Mouse (Mus musculus): ENCODE measurements around the gene 2200002J24Rik.

2200002J24Rik gene

DNA sequence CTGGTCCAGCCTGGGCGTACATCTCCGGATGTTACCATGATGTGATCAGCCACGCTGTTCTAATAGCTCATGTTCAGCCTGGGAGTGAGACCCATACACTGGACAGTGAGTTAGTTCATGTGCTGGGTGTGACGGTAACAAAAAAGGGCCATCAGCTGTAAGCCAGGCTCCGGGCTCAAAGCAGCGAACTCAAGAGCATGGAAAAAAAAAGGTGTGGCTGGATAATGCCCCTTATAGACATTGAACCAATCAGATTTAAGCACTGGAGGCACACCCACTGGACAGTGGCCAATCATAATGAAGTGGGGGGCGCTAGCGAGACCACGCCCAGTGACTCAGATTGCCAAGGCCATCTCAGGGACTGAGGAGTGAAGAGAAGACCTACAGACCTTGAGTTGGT lies at the start of gene 2200002J24Rik:
2200002J24Rik (plus strand) TSS at position 338 of the 400 bp plus-strand sequence.
- no peak for DNase-seq

GRCm38 (mm10) chr7:30649591-30650540 lies 48.9 kb upstream of the 2200002J24Rik start, which contains the start of gene Rbm42:
Gene Rbm42, minus strand, starts transcription at chr7:30650317.
- DNase-seq, result peak; percentile 99 to 100

DNA sequence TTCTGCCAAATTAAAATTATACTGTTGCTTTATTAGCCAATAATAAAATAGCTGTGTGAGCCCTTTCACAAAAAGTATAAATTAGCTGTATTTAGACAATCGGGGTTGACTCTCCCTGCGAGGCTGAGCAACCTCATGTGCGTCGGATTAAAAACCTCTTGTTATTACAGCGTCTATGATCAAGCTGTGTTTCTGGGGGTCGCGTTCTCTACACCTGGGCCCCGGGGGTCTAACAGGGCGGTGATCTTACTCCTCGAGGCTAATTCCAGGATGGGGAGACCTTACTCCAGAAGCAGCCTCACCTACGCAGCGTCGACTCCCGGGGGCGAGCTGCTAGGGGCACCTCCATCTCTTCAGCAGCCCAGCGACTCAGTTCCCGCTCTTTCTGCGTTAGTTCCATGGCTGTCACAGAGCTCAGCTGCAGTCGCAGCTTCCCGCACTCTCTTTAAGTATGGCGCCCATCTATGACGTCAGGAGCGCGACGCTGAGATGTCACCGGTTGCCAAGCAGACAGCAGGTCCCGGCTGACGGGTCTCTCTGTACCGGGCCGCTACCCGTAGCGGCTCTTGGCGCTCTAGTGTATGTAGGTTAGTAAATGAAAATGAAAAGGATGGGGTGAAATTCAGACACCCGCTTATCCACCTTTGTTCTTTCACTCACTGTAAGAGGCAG lies 34.1 kb upstream of the 2200002J24Rik start, which contains the start of gene Haus5:
Haus5 (minus strand) TSS at position 466 of the 672 bp plus-strand sequence.
- DNase-seq, result peak; percentile 94

DNA sequence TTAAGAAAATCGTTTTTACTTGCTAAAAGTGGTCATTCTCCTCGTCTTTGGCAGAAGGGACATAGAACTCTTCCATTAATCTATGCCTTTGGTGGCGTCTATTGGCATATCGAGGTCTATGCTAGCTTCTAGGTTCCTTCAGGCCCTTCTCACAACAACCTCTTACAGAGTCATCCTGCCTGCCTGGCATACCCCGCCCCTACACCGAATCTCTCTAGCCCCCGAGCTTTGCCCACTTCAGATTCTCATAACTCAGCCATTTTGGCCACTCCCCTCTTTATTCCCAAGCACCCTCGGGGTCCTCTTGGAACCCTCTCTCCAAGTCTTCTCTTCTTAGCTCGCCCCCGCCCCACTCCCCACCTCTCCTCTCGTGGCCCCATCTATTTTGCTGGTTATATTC lies 33.4 kb upstream of the 2200002J24Rik start:
- peak in 1 of 2 experiments; percentile 32 for DNase-seq

- DNase-seq, result peak in 1 of 2 experiments; percentile 16
These were observed 29.5 kb upstream of the 2200002J24Rik start for GRCm38 (mm10) chr7:30669229-30669628.

DNA sequence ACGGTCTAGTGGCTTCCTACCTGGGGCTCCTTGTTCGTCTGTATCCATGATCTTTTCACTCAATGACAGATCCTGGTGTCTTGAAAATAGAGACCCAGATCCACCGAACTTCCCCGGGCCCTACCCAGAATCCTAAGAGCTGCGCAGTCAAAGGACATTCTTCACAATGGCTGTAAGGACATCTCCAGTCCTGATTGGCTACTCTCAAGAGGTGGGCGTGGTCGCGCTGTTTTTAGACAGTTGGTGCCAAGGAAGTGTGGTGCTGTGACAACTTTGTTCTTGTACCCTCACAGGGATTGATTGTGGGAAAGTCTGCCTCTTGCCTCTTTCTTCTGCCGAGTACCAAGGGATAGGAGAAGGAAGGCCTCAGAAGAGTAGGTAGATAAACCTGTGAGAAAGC lies 27.2 kb upstream of the 2200002J24Rik start, which contains the start of gene Pmis2:
Pmis2 (minus strand) TSS at position 126 of the 400 bp plus-strand sequence.
- no peak for DNase-seq

DNA sequence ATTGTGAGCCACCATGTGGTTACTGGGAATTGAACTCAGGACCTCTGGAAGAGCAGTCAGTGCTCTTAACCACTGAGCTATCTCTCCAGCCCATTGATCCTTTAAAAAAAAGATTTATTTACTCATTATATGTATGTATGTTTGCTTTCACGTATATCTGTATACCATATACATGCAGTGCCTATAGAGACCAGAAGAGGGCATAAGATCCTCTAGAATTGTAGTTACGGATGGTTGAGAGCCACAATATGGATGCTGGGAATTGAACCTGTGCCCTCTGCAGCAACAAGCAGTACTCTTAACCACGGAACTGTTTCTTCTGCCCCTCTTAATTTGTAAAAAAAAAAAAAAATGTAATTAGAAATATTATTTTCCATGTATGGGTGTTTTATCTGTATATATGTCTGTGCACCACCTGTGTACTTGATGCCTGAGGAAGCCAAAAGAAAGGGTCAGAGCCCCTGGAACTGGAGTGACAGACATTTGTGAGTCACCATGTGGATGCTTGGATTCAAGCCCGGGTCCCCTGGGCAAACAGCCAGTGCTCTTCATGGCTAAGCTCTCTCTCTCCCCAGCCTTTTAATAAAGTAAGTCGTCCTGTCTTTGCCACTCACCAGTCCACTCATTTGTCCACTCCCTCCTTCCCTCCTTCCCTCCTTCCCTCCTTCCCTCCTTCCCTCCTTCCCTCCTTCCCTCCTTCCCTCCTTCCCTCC lies 20.3 kb upstream of the 2200002J24Rik start:
- peak in 1 of 2 experiments; percentile 19 for DNase-seq

GRCm38 (mm10) chr7:30681897-30682296 lies 16.8 kb upstream of the 2200002J24Rik start:
- no peak for DNase-seq

GRCm38 (mm10) chr7:30683425-30683824 lies 15.3 kb upstream of the 2200002J24Rik start:
- no peak for DNase-seq

GRCm38 (mm10) chr7:30688325-30688724 lies 10.4 kb upstream of the 2200002J24Rik start:
- no peak for DNase-seq

- no peak for DNase-seq
These were observed 625 bp upstream of the 2200002J24Rik start for GRCm38 (mm10) chr7:30698101-30698500.

- DNase-seq, result no peak
These were observed 7.6 kb downstream of the 2200002J24Rik start for GRCm38 (mm10) chr7:30706214-30706882.

- no peak for DNase-seq
These were observed 8.7 kb downstream of the 2200002J24Rik start for GRCm38 (mm10) chr7:30707441-30707840.

DNA sequence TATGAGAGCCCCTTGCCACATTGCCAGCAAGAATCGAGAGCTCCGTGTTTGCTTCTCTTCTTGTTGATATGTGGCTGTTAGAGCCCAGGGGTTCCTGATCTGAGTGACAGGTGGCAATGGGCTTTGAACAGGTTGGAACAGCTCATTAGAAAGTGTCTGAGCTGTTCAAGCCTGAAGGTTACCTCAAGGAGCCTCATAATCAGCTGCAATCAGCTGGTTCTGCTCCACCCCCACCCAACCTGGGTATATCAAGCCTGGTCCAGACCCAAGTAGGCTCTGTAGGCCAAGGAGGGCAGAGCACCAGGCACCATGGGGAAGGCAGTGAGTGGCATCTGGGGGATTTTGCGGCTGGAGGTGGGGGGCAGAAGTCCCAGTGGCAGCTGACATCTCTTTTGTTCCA lies 13.2 kb downstream of the 2200002J24Rik start, which contains the start of gene Atp4a:
Atp4a (plus strand) TSS at position 268 of the 400 bp plus-strand sequence.
- DNase-seq, result peak; percentile 23 to 55

GRCm38 (mm10) chr7:30717006-30717715 lies 18.4 kb downstream of the 2200002J24Rik start:
- DNase-seq, result peak; percentile 38 to 68

DNA sequence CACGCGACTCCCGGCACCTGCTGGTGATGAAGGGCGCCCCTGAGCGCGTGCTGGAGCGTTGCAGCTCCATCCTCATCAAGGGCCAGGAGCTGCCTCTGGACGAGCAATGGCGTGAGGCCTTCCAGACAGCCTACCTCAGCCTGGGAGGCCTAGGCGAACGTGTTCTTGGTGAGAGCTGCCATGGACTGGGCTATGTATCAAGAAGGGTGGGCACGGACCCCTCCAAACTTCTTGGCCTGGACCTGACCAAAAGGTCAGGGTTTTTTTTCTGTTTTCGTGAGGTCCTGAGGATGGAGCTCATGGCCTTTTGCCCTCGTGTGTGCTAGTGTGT lies 19.0 kb downstream of the 2200002J24Rik start:
- no peak for DNase-seq

DNA sequence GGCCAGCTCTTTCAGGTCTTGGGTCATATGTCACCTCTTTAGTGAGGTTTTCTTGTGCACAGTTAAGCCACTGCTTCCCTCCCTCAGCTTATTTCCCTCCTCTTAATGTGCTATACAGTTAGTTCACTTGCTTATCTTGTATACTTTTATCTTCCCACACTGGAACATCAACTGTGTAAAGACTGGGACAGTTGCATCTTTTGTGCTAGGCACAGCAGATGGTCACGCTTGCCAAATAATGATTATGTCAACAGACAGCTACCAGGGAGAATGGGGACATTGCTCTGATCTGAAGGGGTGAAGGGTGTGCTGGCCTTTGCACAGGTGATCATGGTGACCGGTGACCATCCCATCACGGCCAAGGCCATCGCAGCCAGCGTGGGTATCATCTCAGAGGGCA lies 20.9 kb downstream of the 2200002J24Rik start:
- no peak for DNase-seq

DNA sequence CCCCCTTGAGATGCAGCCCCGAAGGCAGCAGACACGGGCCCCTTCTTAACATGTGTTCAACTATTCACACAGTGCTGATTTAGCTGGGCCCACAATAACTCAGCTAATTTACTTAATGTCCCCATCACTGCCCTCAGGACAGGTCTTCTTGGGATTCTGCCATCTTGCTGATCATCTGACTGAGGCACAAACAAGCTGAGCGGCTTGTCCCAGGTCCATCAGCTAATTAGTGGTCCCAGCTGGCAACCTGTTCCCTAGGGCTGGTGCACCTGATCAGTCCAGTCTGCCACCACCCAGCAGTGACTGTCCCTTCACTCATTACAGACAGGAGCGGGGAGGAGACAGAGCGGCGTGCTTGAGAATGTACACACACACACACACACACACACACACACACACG lies 22.6 kb downstream of the 2200002J24Rik start:
- no peak for DNase-seq

DNA sequence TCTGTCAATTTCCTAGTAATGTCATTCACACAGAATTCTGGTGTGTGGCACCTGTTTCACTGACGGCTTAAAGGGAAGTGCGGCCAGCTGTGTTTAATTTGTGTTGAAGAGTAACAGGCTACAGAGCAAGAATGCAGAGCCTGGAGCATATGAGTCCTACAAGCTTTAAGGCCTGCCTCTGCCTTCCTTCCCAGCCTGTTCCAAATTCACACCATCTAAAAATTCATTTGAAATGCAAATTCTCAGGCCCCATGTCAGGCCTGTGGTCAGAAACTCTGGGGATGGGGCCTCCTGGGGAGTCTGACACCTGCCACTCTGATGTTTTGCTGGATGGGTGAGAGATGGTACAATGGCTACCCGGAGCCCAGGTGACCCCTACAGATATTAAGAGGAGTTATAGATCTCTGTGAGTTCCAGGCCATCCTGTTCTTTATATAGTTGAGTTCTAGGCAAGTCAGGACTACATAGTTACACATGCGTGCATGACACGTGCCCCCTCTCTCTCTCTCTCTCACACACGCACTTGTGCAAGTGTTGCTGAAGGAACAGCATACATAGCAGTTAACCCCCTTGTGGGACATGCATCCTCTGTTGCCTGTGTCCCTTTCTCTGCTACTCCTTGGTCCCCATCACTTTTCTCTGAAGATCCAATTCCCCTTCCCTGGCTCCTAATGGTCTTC lies 24.7 kb downstream of the 2200002J24Rik start:
- no peak for DNase-seq

DNA sequence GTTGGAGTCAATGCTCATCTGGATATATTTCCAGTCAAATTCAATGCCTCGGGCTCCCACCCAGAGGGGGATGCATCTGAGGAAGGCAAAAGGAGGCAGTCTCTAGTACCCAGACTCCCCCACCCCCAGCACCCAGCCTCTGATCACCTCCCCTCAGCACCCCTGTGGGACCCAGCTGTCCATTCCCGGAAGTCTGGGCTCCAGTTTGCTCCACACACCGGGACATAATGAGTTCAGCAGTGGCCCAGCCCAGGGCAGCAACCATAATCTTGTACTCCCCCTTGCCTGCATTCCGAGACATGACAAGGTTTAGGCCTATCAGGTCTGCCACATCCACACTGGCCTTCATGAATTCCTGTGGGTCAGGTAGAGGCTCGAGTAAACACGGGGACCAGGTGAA lies 29.5 kb downstream of the 2200002J24Rik start:
- no peak for DNase-seq

Data from kidney, postnatal 25 days (tissue).